Mouse (Mus musculus) frontal cortex, postnatal 14 days (tissue): ENCODE measurements at regions not wholly inside any gene's neighbourhood (a gene's known extent, or its start where the extent isn't known, plus 50 kb on each side); places are given as distances from the start of the nearest gene placed in this dataset.

Experiments used
- DNase-seq, 2 experiments: peaks; one replicate each; pipeline ENCODE4 v3.0.0; 2022; ENCODE audit warnings: low spot score in 2 of 2

GRCm38 (mm10) chr11:9739098-9739497, 547.4 kb downstream of the Abca13 start:
- peak; percentile 5 to 13 for DNase-seq

GRCm38 (mm10) chr11:9780240-9780901, 588.6 kb downstream of the Abca13 start:
- DNase-seq: no peak

- no peak for DNase-seq
These were observed 601.6 kb downstream of the Abca13 start for GRCm38 (mm10) chr11:9793175-9793828.

- no peak for DNase-seq
These were observed 647.9 kb downstream of the Abca13 start for GRCm38 (mm10) chr11:9839636-9840035.

- DNase-seq: no peak
These were observed 676.9 kb downstream of the Abca13 start for GRCm38 (mm10) chr11:9868454-9869130.
